In the genomic region with DNA sequence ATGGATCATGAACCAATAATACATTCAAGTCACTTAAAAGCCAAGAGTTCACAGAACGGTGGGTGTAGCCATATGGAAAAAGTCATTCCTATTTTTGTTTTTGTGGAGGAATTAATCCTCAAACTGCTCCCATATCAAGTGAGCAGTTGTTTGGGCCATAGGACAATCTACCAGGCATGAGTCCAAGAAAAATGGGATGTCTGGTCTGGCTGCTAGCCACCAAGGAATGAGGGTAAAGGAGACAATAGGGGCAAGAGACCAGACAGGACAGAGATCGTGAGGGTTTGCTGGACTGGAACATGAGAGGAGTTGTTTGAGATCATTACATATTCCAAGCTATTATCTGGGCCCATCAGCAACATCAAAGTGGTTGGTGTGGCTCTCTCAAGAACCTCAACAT, we compare ENCODE assay signal across 16 mouse cellular contexts.
A peak's percentile ranks its signal among the peaks of the same experiment; 100 is the strongest.
DNase-seq lines count a peak whose midpoint lies in the region; ATAC-seq lines count a peak whose summit lies in the region.
"Had no signal": no experiment of that assay in that cellular context is flagged by ENCODE, and none has a peak within 500 bp of the region (broad histone marks: within the 10 kb centered on the region; RNA-seq: fewer than 3 reads in every experiment).

No protein-coding gene starts in this region.

- H3K9ac ChIP-seq in lung, embryonic 16.5 days (ENCODE audit: low read length), result no peak overlapping the region
- no peak overlapping the region for H3K9ac ChIP-seq in forebrain, embryonic 15.5 days (replicated peaks)
- H3K9ac ChIP-seq: hindbrain, embryonic 12.5 days; limb, embryonic 15.5 days; neural tube, embryonic 13.5 days had no signal

- DNase-seq in cerebellum, adult 11-12 months, result peak; percentile 48
- DNase-seq in cerebellum, postnatal 4 days (ENCODE audit: low spot score in 2 of 2), result no peak
- no peak for DNase-seq in lung, postnatal 36 days
- peak; percentile 25 for DNase-seq in cerebellum, adult 8-10 months
- DNase-seq in kidney, postnatal 25 days, result peak; percentile 39 to 47
- DNase-seq in thymus, postnatal 4 days, result no peak
- DNase-seq: embryo, embryonic 11 days had no signal

- no peak overlapping the region for H3K4me2 ChIP-seq in lung, embryonic 16.5 days (ENCODE audit: low read depth, low read length)
- H3K4me2 ChIP-seq in forebrain, embryonic 15.5 days (replicated peaks), result no peak overlapping the region
- H3K4me2 ChIP-seq: hindbrain, embryonic 12.5 days; limb, embryonic 15.5 days; neural tube, embryonic 13.5 days had no signal

- no peaks in the 10 kb centered on the region for H3K27me3 ChIP-seq in lung, embryonic 16.5 days (ENCODE audit: control insufficient read depth, insufficient read depth, low read depth, low read length)
- no peaks in the 10 kb centered on the region for H3K27me3 ChIP-seq in forebrain, embryonic 15.5 days
- H3K27me3 ChIP-seq: hindbrain, embryonic 12.5 days; limb, embryonic 15.5 days; neural tube, embryonic 13.5 days had no signal

- peaks cover 14% of the 10 kb centered on the region for H3K4me1 ChIP-seq in lung, embryonic 16.5 days (replicated peaks; ENCODE audit: control insufficient read depth, insufficient read depth, low read length)
- H3K4me1 ChIP-seq in forebrain, embryonic 15.5 days, result peaks cover 19% of the 10 kb centered on the region

- H3K36me3 ChIP-seq in lung, embryonic 16.5 days (ENCODE audit: control insufficient read depth, insufficient read depth, low read length), result no peaks in the 10 kb centered on the region
- H3K36me3 ChIP-seq in forebrain, embryonic 15.5 days, result no peaks in the 10 kb centered on the region
- H3K36me3 ChIP-seq: G1E; hindbrain, embryonic 12.5 days; limb, embryonic 15.5 days; neural tube, embryonic 13.5 days had no signal

- H3K9me3 ChIP-seq in lung, embryonic 16.5 days (ENCODE audit: control insufficient read depth, low read length), result no peaks in the 10 kb centered on the region
- no peaks in the 10 kb centered on the region for H3K9me3 ChIP-seq in forebrain, embryonic 15.5 days
- H3K9me3 ChIP-seq: G1E; hindbrain, embryonic 12.5 days; limb, embryonic 15.5 days; neural tube, embryonic 13.5 days had no signal

- no peak overlapping the region for H3K27ac ChIP-seq in lung, embryonic 16.5 days (ENCODE audit: low read length)
- no peak overlapping the region for H3K27ac ChIP-seq in forebrain, embryonic 15.5 days (replicated peaks)
- H3K27ac ChIP-seq: hindbrain, embryonic 12.5 days; limb, embryonic 15.5 days; macrophage; neural tube, embryonic 13.5 days had no signal

- no peak overlapping the region for H3K4me3 ChIP-seq in lung, embryonic 16.5 days (ENCODE audit: low read length)
- no peak overlapping the region for H3K4me3 ChIP-seq in forebrain, embryonic 15.5 days
- H3K4me3 ChIP-seq: erythroblast, embryonic 14.5 days; hindbrain, embryonic 12.5 days; limb, embryonic 15.5 days; neural tube, embryonic 13.5 days had no signal

- WGBS in lung, embryonic 16.5 days, result 25% methylated on average over 2 of the region's 2 CpGs
- WGBS in forebrain, embryonic 15.5 days, result 60% methylated on average over 2 of the region's 2 CpGs

- 0 out of 2 replicates have a peak, but pooled peaks have one; percentile 30 for ATAC-seq in lung, embryonic 16.5 days (ENCODE audit: low read depth)
- no peak for ATAC-seq in forebrain, embryonic 15.5 days (replicated peaks)
- ATAC-seq: intestine, postnatal 0 days had no signal

Comparison
In these comparisons a context has a peak if more than half of its experiments do, and no peak if none do; other contexts are left out.
1. DNase-seq: peak in cerebellum, adult 11-12 months (single experiment), cerebellum, adult 8-10 months (single experiment) and kidney, postnatal 25 days (2 of 2); none in cerebellum, postnatal 4 days (0 of 2), lung, postnatal 36 days (single experiment) and thymus, postnatal 4 days (single experiment).